Mouse (Mus musculus): ENCODE results near the gene Agtr1a.

- TF ChIP-seq POLR2A (IDR thresholded peaks at IDR 0.05; ENCODE audit: control insufficient read depth, extremely low read depth, insufficient read depth, low read length, poor library complexity) = no peak
- TF ChIP-seq CTCF (IDR thresholded peaks at IDR 0.05; ENCODE audit: borderline replicate concordance, control insufficient read depth, extremely low read depth, insufficient read depth, low read length, poor library complexity) = no peak
Observed at GRCm38 (mm10) chr13:30336148-30336801, at the start of gene Agtr1a.
